Mouse (Mus musculus): ENCODE data around the gene Zfp777. TPM values are rescaled to one million over a fixed set of nuclear protein-coding genes. Genes with fewer than 3 reads are reported as not detected.

Gene Zfp777
- polyA plus RNA-seq, 1 experiment from 2014 or later: 10.5 TPM

Small RNA genes lying within 50 kb of the gene (microRNA-seq; reads per million reads assigned to microRNA genes)
- not detected for gene Gm24563

Other genes with a start within 250 kb of the Zfp777 start
- gene Pdia4, start 235.5 kb downstream of the Zfp777 start, polyA plus RNA-seq (2014; fragmentation: Nextera tagmentation; extraction: Ambion mirVana): 266 and 279 TPM in 2 replicates
- 3.5 and 3.6 TPM in 2 replicates for gene Zfp786, start 218.0 kb downstream of the Zfp777 start, polyA plus RNA-seq (2014; fragmentation: Nextera tagmentation; extraction: Ambion mirVana)
- 8.5 and 9.0 TPM in 2 replicates for gene Zfp398, start 213.2 kb downstream of the Zfp777 start, polyA plus RNA-seq (2014; fragmentation: Nextera tagmentation; extraction: Ambion mirVana)
- gene Zfp282, start 171.7 kb downstream of the Zfp777 start, polyA plus RNA-seq (2014; fragmentation: Nextera tagmentation; extraction: Ambion mirVana): 10.3 and 11.1 TPM in 2 replicates
- 13.4 and 15.9 TPM in 2 replicates for gene Zfp212, start 128.4 kb downstream of the Zfp777 start, polyA plus RNA-seq (2014; fragmentation: Nextera tagmentation; extraction: Ambion mirVana)
- 9.7 and 11.1 TPM in 2 replicates for gene Zfp956, start 95.5 kb downstream of the Zfp777 start, polyA plus RNA-seq (2014; fragmentation: Nextera tagmentation; extraction: Ambion mirVana)
- gene Zfp746, start 37.7 kb upstream of the Zfp777 start, polyA plus RNA-seq (2014; fragmentation: Nextera tagmentation; extraction: Ambion mirVana): 21.1 and 22.4 TPM in 2 replicates

Data from intestine, embryonic 14.5 days (tissue).